Mouse (Mus musculus) G1E (cell line): ENCODE measurements at regions not wholly inside any gene's neighbourhood (a gene's known extent, or its start where the extent isn't known, plus 50 kb on each side); places are given as distances from the start of the nearest gene placed in this dataset.

Experiments
- CTCF ChIP-seq: IDR thresholded peaks from 2 replicates; pipeline ENCODE4 v1.5.1; 2012; ENCODE audit warnings: low read depth, low read length, inconsistent platforms, mixed read lengths
- GATA1 ChIP-seq: IDR thresholded peaks from 2 replicates; pipeline ENCODE4 v1.6.1; 2012; ENCODE audit warnings: borderline replicate concordance, low read length, inconsistent platforms, mixed read lengths
- GATA2 ChIP-seq: IDR thresholded peaks from 2 replicates; pipeline ENCODE4 v1.6.1; 2012; ENCODE audit warnings: low read depth, low read length, inconsistent platforms, borderline replicate concordance
- POLR2AphosphoS5 ChIP-seq: IDR thresholded peaks from 2 replicates; pipeline ENCODE4 v1.6.1; 2012; ENCODE audit warnings: low read depth, low read length, inconsistent platforms; ENCODE audit not compliant: insufficient replicate concordance
- TAL1 ChIP-seq: conservative IDR thresholded peaks from 2 replicates; pipeline ENCODE4 v1.6.1; 2012; ENCODE audit warnings: low read depth, low read length, inconsistent platforms, mixed read lengths

GRCm38 (mm10) chr3:21962921-21963732 lies 113.3 kb upstream of the Tbl1xr1 start:
- no peak for TF ChIP-seq CTCF
- TF ChIP-seq GATA1 = no peak
- no peak for TF ChIP-seq POLR2AphosphoS5
- TF ChIP-seq TAL1 = no peak
- no peak for TF ChIP-seq GATA2
